In the genomic region with DNA sequence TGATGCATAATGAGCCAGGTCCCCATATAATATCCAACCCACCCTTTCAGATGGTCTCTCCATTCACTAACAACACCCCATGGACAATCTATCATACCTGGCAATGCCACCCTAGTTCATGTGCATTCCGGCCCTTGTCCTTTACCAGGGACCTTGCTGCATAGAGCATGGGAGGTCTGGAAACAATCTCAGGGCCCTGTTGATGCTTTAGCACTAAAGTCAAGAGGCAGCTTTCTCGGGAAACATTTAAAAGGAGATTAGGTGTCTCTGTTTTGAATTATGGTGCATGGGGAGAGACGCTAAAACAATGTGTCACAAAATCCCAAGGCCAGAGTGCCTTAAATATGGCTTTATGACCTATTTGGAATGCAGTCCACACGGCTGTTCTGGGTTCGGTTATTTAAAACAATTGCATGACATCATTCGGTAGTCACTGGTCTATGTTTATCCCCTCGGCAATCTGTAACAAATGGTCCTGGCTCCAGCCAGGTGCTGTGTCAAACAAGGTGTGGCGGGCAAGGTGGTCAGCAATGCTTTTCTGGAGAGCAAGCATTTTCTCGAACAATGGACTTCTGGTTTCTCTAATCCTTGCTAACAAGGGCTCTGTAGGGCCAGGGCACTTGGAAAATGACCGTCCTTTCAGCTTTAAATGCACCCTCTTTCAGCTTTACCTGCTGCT, we compare ENCODE assay signal across 20 mouse cellular contexts.
DNase-seq lines count a peak whose midpoint lies in the region; ATAC-seq and TF ChIP-seq lines count a peak whose summit lies in the region.
"Had no signal": no experiment of that assay in that cellular context is flagged by ENCODE, and none has a peak within 500 bp of the region (broad histone marks: within the 10 kb centered on the region; RNA-seq: fewer than 3 reads in every experiment).

No protein-coding gene starts in this region.

- peaks cover 38% of the 10 kb centered on the region for H3K4me1 ChIP-seq in heart, embryonic 12.5 days (replicated peaks)
- H3K4me1 ChIP-seq in embryonic facial prominence, embryonic 10.5 days, result peaks cover 10% of the 10 kb centered on the region
- peaks cover 40% of the 10 kb centered on the region for H3K4me1 ChIP-seq in heart, postnatal 0 days (ENCODE audit: control insufficient read depth, insufficient read depth)
- H3K4me1 ChIP-seq: hindbrain, embryonic 15.5 days; kidney, embryonic 15.5 days; liver, embryonic 12.5 days had no signal

- no peaks in the 10 kb centered on the region for H3K27me3 ChIP-seq in heart, embryonic 12.5 days (replicated peaks)
- H3K27me3 ChIP-seq in embryonic facial prominence, embryonic 10.5 days (replicated peaks; ENCODE audit: low read depth, poor library complexity, severe bottlenecking), result no peaks in the 10 kb centered on the region
- no peaks in the 10 kb centered on the region for H3K27me3 ChIP-seq in heart, postnatal 0 days (ENCODE audit: control insufficient read depth, insufficient read depth, low read length)
- H3K27me3 ChIP-seq: hindbrain, embryonic 15.5 days; kidney, embryonic 15.5 days; liver, embryonic 12.5 days; lung, embryonic 15.5 days had no signal

- no peaks in the 10 kb centered on the region for H3K36me3 ChIP-seq in heart, embryonic 12.5 days
- no peaks in the 10 kb centered on the region for H3K36me3 ChIP-seq in embryonic facial prominence, embryonic 10.5 days (replicated peaks)
- H3K36me3 ChIP-seq in heart, postnatal 0 days (replicated peaks; ENCODE audit: control insufficient read depth, insufficient read depth, low read length), result no peaks in the 10 kb centered on the region
- H3K36me3 ChIP-seq: hindbrain, embryonic 15.5 days; kidney, embryonic 15.5 days; liver, embryonic 12.5 days; lung, embryonic 15.5 days had no signal

- peak; percentile 49 for DNase-seq in cerebellum, adult 9-10 months
- DNase-seq in cerebellum, postnatal 14 days, result no peak
- no peak for DNase-seq in heart, adult 9 months (ENCODE audit: low spot score in 2 of 2)
- DNase-seq in embryonic facial prominence, embryonic 10.5 days (ENCODE audit: low spot score), result peak; percentile 18
- DNase-seq in heart, postnatal 0 days (ENCODE audit: low spot score), result peak; percentile 73
- DNase-seq in lung, adult 18-20 months, result no peak
- no peak for DNase-seq in adrenal gland, adult 8-10 months
- DNase-seq: adrenal gland, postnatal 36 days; forebrain, postnatal 0 days; kidney, postnatal 4 days; layer of hippocampus, adult 9-11 months; left cerebral cortex, postnatal 4 days; lung, postnatal 4 days had no signal

- no peak overlapping the region for H3K4me3 ChIP-seq in heart, embryonic 12.5 days
- no peak overlapping the region for H3K4me3 ChIP-seq in embryonic facial prominence, embryonic 10.5 days
- no peak overlapping the region for H3K4me3 ChIP-seq in heart, postnatal 0 days (ENCODE audit: low read depth, low read length)
- H3K4me3 ChIP-seq: hindbrain, embryonic 15.5 days; kidney, embryonic 15.5 days; left cerebral cortex, adult 2 months; liver, embryonic 12.5 days; lung, embryonic 15.5 days had no signal

- no peak overlapping the region for H3K4me2 ChIP-seq in heart, embryonic 12.5 days
- no peak overlapping the region for H3K4me2 ChIP-seq in heart, postnatal 0 days (ENCODE audit: low read depth, low read length)
- H3K4me2 ChIP-seq: hindbrain, embryonic 15.5 days; kidney, embryonic 15.5 days; liver, embryonic 12.5 days; lung, embryonic 15.5 days had no signal

- H3K27ac ChIP-seq in heart, embryonic 12.5 days (ENCODE audit: poor library complexity, severe bottlenecking), result peak overlapping the region; percentile 83
- H3K27ac ChIP-seq in embryonic facial prominence, embryonic 10.5 days (replicated peaks), result no peak overlapping the region
- peak overlapping the region; percentile 79 for H3K27ac ChIP-seq in heart, postnatal 0 days (ENCODE audit: low read depth)
- H3K27ac ChIP-seq: hindbrain, embryonic 15.5 days; kidney, embryonic 15.5 days; left cerebral cortex, adult 2 months; liver, embryonic 12.5 days; lung, embryonic 15.5 days had no signal

- whole genome bisulfite sequencing in heart, embryonic 12.5 days, result 40% methylated on average over 10 of the region's 10 CpGs
- WGBS in embryonic facial prominence, embryonic 10.5 days, result 57% methylated on average over 10 of the region's 10 CpGs
- 31% methylated on average over 10 of the region's 10 CpGs for WGBS in heart, postnatal 0 days

- peak; percentile 61; the same call in 1 of the 2 replicates for TF ChIP-seq EP300 in heart, postnatal 0 days (IDR thresholded peaks at IDR 0.05; ENCODE audit: low read depth)

- peak overlapping the region; percentile 40; the same call in 1 of the 2 replicates for H3K9ac ChIP-seq in heart, embryonic 12.5 days
- no peak overlapping the region for H3K9ac ChIP-seq in heart, postnatal 0 days (replicated peaks; ENCODE audit: low read depth, low read length)
- H3K9ac ChIP-seq: forebrain, postnatal 0 days; hindbrain, embryonic 15.5 days; kidney, embryonic 15.5 days; liver, embryonic 12.5 days; lung, embryonic 15.5 days had no signal

- TF ChIP-seq CTCF in heart, postnatal 0 days (IDR thresholded peaks at IDR 0.05; ENCODE audit: low read depth), result no peak

- no peaks in the 10 kb centered on the region for H3K9me3 ChIP-seq in heart, embryonic 12.5 days (replicated peaks)
- no peaks in the 10 kb centered on the region for H3K9me3 ChIP-seq in embryonic facial prominence, embryonic 10.5 days
- H3K9me3 ChIP-seq in heart, postnatal 0 days (replicated peaks; ENCODE audit: control insufficient read depth, low read length), result no peaks in the 10 kb centered on the region
- H3K9me3 ChIP-seq: hindbrain, embryonic 15.5 days; kidney, embryonic 15.5 days; liver, embryonic 12.5 days; lung, embryonic 15.5 days had no signal

- 0 out of 2 replicates have a peak, but pooled peaks have one; percentile 48 for ATAC-seq in heart, embryonic 12.5 days (ENCODE audit: insufficient number of reproducible peaks, low FRiP score)
- ATAC-seq in heart, postnatal 0 days (ENCODE audit: insufficient read depth, low read depth), result peak; percentile 75
- ATAC-seq: forebrain, postnatal 0 days; intestine, embryonic 16.5 days; liver, embryonic 12.5 days had no signal

Comparison
In these comparisons a context has a peak if more than half of its experiments do, and no peak if none do; other contexts are left out.
1. DNase-seq: peak in cerebellum, adult 9-10 months (single experiment), embryonic facial prominence, embryonic 10.5 days (single experiment) and heart, postnatal 0 days (single experiment); none in cerebellum, postnatal 14 days (0 of 2), heart, adult 9 months (0 of 2), lung, adult 18-20 months (0 of 2) and adrenal gland, adult 8-10 months (single experiment).